Mouse (Mus musculus) heart, postnatal 36 days (tissue): ENCODE results near the gene Fn1. TPM values are rescaled to one million over a fixed set of nuclear protein-coding genes. Genes with fewer than 3 reads are reported as not detected.
A peak's percentile ranks its signal among the peaks of the same experiment; 100 is the strongest.

Experiments
- DNase-seq, 2 experiments: peaks; one replicate each; pipeline ENCODE4 v3.0.0; 2021 to 2022
- intact Hi-C: fragments of 180-260 bp; cut with DNase I; formaldehyde crosslinking; loops from one replicate; pipeline ENCODE4 v1.15.1; 2025
- total RNA-seq, 2 experiments: library from RNA; stranded (reverse); gene quantifications; 2 replicates each; pipeline ENCODE4 v1.2.3; 2021

Gene Fn1
- total RNA-seq, 2 experiments from 2014 or later = 86.6 to 106 TPM

GRCm38 (mm10) chr1:71609057-71609775 lies 43.8 kb downstream of the Fn1 start:
- intact Hi-C loops = no loop called here
- no peak for DNase-seq

GRCm38 (mm10) chr1:71606600-71607325 lies 46.2 kb downstream of the Fn1 start:
- DNase-seq = no peak
- intact Hi-C loops = no loop called here

DNA sequence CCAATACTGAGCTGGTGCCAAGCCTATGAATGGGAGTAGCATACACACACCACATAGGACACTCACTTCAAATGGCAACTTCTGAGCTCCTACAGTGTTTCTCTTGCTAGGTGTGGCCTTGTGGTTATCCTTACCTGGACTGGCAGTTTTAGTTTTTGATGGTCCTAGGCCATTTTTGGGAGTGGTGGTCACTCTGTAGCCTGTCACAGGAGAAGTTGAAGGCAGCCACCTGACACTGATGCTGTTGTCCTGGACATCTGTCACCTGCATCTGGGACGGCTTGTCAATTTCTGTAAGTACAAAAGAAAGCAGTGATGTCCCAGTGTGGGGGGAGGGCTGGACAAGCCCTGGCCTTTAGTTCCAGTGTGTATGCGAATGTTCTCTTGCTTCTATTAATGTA lies 47.2 kb downstream of the Fn1 start:
- DNase-seq = no peak
- intact Hi-C loops = no loop called here

DNA sequence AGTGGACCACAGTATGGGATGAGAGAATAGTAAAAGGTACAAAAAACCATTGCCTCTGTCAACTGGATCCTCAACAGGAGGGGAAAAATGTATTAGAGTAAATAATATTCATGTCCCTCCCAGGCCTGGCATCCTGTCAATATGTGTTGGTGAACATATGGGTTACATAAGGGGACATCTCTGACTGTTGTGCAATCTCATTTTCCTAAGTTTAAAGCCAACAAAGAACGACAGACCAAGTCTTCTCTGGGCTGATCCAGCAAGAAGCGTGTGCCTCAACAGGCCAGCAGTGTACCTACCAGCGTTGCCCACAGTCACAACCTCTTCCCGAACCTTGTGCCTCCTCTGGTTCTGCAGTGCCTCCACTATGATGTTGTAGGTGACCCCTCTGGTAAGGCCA lies 57.6 kb downstream of the Fn1 start:
- DNase-seq = no peak

DNA sequence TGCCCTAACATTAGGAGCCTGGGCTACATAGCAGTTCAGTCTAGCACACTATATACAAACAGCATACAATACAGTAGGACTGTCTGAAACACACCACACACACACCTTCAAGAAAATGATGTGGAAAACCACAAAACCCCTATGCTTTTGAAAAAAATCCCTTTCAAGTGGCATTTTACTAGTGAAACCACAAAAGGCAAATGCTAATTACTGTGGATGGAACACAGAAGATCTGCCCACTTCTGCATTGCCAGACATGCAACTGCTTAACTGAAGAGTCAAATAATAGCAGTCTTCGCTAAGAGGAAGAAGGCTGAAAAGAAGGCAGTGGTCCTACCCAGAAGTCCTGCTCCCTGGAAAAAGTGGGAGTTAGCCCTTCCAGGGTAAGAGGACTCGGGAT lies 58.7 kb downstream of the Fn1 start:
- intact Hi-C loops = no loop called here
- no peak for DNase-seq

More for the DNA sequence above, 57.6 kb downstream of the Fn1 start:
- intact Hi-C loops = no loop called here

GRCm38 (mm10) chr1:71593184-71593583 lies 59.8 kb downstream of the Fn1 start:
- DNase-seq = no peak
- intact Hi-C loops = no loop called here

GRCm38 (mm10) chr1:71590038-71590437 lies 63.0 kb downstream of the Fn1 start:
- intact Hi-C loops = no loop called here
- DNase-seq = no peak

- intact Hi-C loops = loop anchor here (10.0 kb wide), 1 partner anchor 538 kb away; no protein-coding TSS in a partner anchor
Observed at GRCm38 (mm10) chr1:71586658-71587057, 66.3 kb downstream of the Fn1 start.

DNA sequence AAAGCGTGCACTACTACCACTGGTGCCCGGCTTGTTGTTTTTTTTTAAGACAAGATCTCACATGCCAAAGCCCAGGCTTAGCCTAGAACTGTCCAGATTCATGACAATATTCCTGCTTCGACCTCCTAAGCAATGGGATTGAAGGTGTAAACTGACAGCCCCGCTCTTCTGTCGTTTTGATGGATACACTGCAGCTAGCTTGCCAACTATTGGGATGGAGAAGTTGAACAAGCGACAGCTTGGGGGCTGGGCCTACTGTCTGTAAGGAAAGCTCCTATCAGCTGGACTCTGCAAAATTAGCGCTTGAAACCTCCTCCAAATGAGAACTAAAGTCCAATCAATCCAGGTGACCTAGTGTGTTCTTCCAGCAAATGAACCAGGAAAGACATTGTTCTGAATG lies 69.1 kb downstream of the Fn1 start:
- DNase-seq = no peak
- intact Hi-C loops = loop anchor here (10.0 kb wide), 1 partner anchor 541 kb away; no protein-coding TSS in a partner anchor

More at GRCm38 (mm10) chr1:71586658-71587057, 66.3 kb downstream of the Fn1 start:
- DNase-seq = no peak

GRCm38 (mm10) chr1:71583302-71583701 lies 69.7 kb downstream of the Fn1 start:
- intact Hi-C loops = loop anchor here (10.0 kb wide), 1 partner anchor 541 kb away; no protein-coding TSS in a partner anchor
- DNase-seq = no peak

- intact Hi-C loops = loop anchor here (10.0 kb wide), 1 partner anchor 544 kb away; no protein-coding TSS in a partner anchor
- no peak for DNase-seq
Observed at GRCm38 (mm10) chr1:71580408-71580807, 72.6 kb downstream of the Fn1 start.

GRCm38 (mm10) chr1:71579526-71579925 lies 73.5 kb downstream of the Fn1 start:
- intact Hi-C loops = no loop called here
- no peak for DNase-seq

- DNase-seq = no peak
- intact Hi-C loops = no loop called here
Observed at GRCm38 (mm10) chr1:71576837-71577236, 76.2 kb downstream of the Fn1 start.

DNA sequence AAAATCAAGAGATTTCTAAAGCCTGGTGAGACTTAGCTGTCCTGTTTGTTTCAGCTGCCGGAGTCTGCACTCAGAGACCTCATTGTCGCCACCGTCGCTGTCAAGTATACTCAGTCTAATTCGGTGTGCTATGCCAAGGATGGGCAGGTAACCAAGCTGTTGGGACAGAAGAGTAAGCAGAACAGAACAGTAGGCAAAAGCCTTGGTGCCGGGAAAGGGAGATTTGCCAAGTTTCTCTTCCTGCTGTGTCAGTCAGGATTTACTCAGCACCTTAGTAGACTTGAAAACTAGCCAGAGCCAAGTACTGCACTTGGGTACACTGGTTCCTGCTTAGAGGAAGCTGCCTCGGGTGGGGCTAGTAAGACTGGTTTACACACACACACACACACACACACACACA lies 77.0 kb downstream of the Fn1 start:
- DNase-seq = no peak

GRCm38 (mm10) chr1:71570116-71570515 lies 82.9 kb downstream of the Fn1 start:
- intact Hi-C loops = no loop called here
- no peak for DNase-seq

More for the DNA sequence above, 77.0 kb downstream of the Fn1 start:
- intact Hi-C loops = no loop called here

DNA sequence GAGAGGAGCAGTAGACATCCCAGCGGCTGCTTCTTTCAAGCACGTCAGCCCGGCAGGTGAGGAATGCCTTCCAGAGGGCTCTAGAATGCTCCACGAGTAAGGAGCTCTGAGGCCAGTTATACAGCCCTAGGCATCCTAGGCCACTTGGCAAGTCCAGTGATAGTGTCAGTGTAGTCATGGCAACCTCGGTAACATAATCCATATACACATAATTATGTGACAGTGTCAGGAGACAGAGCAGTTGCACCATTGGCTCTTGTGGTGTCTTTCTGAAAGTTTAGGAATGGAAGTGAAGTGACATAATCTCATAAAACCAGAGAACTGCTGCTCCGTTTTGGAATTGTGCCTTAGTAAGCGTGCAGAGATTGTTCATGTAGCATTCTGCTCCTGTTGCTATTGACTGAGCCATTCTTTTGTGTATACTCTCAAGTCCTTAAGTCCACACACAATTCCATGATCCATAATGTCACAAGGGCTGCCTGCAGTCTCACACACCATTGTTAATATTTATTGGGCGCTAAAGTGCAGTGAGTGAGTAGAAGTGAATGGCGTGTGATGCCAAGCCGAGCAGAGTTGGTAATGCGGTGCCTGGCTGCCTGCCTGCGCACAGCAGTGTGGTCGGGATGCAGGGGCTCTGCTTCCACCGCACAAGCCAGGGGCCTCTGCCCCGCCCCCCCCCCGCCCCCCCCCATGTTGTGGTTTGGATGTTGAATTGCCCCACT lies 85.0 kb downstream of the Fn1 start:
- intact Hi-C loops = loop anchor here (10.0 kb wide), 1 partner anchor 463 kb away; the partner anchor contains the start of gene Bard1
- no peak for DNase-seq

DNA sequence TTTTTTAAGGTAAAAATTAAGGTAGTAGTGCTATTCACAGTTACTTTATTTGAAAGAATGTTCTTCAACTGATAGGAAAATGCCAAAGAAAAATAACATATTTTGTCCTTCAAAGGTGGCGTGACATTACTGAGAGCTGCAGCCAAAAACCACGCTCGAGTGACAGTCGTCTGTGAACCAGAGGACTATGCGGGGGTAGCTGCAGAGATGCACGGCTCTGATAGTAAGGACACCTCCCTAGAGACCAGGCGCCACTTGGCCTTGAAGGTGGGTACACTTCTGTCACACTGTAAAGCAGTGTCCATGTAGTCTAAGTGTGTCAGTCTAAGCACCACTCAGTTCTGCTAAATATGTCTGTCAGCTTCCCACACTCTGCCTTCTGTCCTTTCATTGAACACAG lies 88.7 kb downstream of the Fn1 start:
- no peak for DNase-seq
- intact Hi-C loops = loop anchor here (10.0 kb wide), 1 partner anchor 459 kb away; the partner anchor contains the start of gene Bard1

DNA sequence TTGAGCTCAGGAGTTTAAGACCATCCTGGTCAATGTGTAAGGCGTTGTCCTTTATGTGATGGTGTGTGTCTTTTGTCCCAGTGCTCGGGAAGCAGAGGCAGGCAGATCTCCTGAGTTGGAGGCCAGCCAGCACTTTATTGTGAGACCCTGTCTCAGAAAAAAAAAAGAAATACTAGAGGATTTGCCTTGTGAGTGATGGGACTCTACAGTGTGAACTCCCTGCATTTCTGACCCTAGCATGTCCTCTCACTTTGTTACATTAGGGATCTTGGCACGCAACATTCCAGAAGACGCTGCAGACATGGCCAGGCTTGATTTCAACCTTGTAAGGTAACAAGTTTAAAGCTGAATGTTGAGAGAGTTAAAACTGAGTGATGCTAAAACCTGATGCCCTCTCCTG lies 92.4 kb downstream of the Fn1 start:
- DNase-seq = no peak
- intact Hi-C loops = loop anchor here (10.0 kb wide), 1 partner anchor 456 kb away; the partner anchor contains the start of gene Bard1

DNA sequence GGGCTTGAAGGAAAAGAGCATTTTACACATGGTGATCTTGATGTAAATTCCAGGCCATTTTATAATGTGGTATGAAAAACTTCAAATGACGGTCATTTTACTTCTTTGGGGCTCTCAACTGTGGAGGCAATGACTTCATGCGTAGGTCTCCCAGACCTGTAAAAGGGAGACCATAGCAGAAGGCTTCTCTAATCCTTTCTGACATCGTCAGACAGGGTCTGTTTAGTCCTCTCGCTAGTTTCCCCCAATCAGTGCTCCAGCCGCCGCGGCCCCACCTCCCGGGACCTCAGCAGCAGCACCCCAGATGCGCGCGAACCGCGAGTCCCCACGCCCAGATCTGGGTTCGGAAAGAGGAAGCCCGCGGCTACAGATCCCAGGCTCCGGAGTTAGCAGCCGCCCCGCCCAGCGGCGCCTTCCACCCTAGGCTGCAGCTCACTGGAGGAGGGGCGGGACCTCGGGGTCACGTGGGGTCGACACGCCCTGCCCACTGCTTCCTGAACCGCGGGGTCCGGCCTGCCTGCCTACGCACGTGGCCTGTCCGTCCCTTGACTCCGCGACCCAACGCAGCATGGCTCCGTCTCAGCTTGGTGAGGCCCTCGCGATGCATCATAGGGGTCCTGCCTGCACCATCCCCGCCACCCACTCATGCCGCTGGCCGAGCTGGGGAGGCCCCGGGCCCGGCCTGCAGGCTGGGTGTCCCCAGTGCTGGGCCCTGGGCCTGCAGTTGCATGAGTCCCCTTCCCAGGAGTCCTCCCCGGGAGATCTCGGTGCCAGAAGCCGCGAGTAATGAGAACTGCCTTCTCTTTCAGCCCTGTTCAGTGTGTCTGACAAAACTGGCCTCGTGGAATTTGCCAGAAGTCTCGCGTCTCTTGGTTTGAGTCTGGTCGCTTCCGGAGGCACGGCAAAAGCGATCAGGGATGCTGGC lies 96.0 kb downstream of the Fn1 start, which contains the start of gene Atic:
Gene Atic, plus strand, starts transcription at position 463 of the 925 bp plus-strand sequence.
- peak; percentile 88 to 89 for DNase-seq
- intact Hi-C loops = no loop called here
